Mouse (Mus musculus): ENCODE data around the gene Rasa4.
A peak's percentile ranks its signal among the peaks of the same experiment; 100 is the strongest.

DNA sequence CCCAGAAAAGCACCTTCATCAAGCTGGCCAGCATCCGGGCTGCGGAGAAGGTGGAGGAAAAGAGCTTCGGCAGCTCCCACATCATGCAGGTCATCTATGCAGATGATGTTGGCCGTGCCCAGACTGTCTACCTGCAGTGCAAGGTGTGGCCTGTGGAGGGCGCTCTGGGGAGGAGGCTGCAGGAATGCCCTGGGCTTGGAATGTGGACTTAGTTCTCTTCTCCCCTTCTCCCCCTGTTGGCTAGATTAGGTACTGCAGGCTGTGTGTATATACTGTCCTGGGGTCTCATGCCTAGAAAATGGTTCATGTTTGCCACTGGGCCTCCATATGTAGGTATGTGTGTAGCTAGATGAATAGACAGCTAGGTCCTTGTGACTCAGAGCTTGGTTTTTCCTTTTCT is 20.8 kb downstream of the Rasa4 start:
- TF ChIP-seq CTCF (IDR thresholded peaks at IDR 0.05), result peak; percentile 59
- no peak for TF ChIP-seq POLR2A (IDR thresholded peaks at IDR 0.05; ENCODE audit: insufficient read depth, low read depth, low read length)
- no peak for TF ChIP-seq EP300 (IDR thresholded peaks at IDR 0.05; ENCODE audit: insufficient read depth, low read depth, low read length)

Data from heart, adult 2 months (tissue).